Mouse (Mus musculus) intestine, embryonic 16.5 days (tissue): Measurements from ENCODE around the gene 9430097D07Rik. TPM values are rescaled to one million over a fixed set of nuclear protein-coding genes. Genes with fewer than 3 reads are reported as not detected.

Source experiments
- ATAC-seq: fragments of 200-750 bp; cut with Nextera tagmentation; 2 replicates; pipeline ENCODE4 v1.8.0; 2017; ENCODE audit warnings: moderate TSS enrichment, moderate library complexity
- H3K27ac ChIP-seq: fragments of 300-500 bp; sonication (generic); 2 replicates; pipeline ENCODE4 v1.5.1; 2014; ENCODE audit warnings: mild to moderate bottlenecking, low read length
- H3K27me3 ChIP-seq: fragments of 300-500 bp; sonication (generic); replicated peaks from 2 replicates; pipeline ENCODE4 v1.6.1; 2014; ENCODE audit warnings: low read length, control low read depth, mixed read lengths; ENCODE audit not compliant: control insufficient read depth, insufficient read depth
- H3K36me3 ChIP-seq: fragments of 300-500 bp; sonication (generic); 2 replicates; pipeline ENCODE4 v1.6.1; 2014; ENCODE audit warnings: low read length, control low read depth; ENCODE audit not compliant: control insufficient read depth, insufficient read depth
- H3K4me1 ChIP-seq: fragments of 300-500 bp; sonication (generic); 2 replicates; pipeline ENCODE4 v1.6.1; 2014; ENCODE audit warnings: low read length, control low read depth, mixed read lengths; ENCODE audit not compliant: control insufficient read depth, insufficient read depth
- H3K4me2 ChIP-seq: fragments of 300-500 bp; sonication (generic); 2 replicates; pipeline ENCODE4 v1.6.1; 2014; ENCODE audit warnings: low read depth, low read length, control low read depth
- H3K4me3 ChIP-seq: fragments of 300-500 bp; sonication (generic); 2 replicates; pipeline ENCODE4 v1.5.1; 2014; ENCODE audit warnings: mild to moderate bottlenecking, low read length
- H3K9ac ChIP-seq: fragments of 300-500 bp; sonication (generic); 2 replicates; pipeline ENCODE4 v1.6.1; 2014; ENCODE audit warnings: low read depth, low read length
- H3K9me3 ChIP-seq: fragments of 300-500 bp; sonication (generic); 2 replicates; pipeline ENCODE4 v1.6.1; 2016; ENCODE audit warnings: low read length, control low read depth; ENCODE audit not compliant: control insufficient read depth
- WGBS: fragments of 180-500 bp; shearing (Covaris S2); extraction: QIAGEN DNeasy Blood & Tissue Kit; methylation state at CpG from one replicate; pipeline ENCODE4 v1.1.7; 2014; 5-methylcytosine and 5-hydroxymethylcytosine counted together
- polyA plus RNA-seq: library from polyadenylated mRNA; unstranded; fragments of >200 nt; fragmentation: Nextera tagmentation; extraction: Ambion mirVana; gene quantifications from 2 replicates; pipeline ENCODE4 v1.2.1, GENCODE M21; 2015

9430097D07Rik gene
- polyA plus RNA-seq, 1 experiment from 2014 or later = not detected

DNA sequence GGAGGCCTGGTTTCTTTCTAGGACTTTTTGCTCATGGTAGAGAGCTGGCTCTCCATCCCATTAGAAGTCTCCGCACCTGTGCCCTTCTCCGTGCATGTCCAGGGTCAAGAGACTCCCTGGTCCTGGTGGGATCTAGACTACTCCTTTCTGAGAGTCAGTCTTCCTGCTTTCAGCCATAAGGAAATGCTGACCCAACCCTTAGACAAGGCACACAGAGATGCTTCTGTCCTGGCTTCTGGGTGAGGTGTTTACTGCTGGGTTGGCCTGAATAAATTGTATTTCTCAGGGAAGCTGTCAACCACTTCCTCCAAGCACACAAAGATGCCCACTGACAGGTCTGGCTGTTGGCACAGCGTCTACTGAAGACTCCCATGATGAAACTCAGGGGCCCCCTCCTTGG lies 23.9 kb upstream of the 9430097D07Rik start, which contains the start of gene St6galnac6:
TSS of gene St6galnac6 (plus strand) at position 301 of the 400 bp plus-strand sequence.
- no peak for ATAC-seq
- 89% methylated on average over 3 of the region's 3 CpGs for WGBS

DNA sequence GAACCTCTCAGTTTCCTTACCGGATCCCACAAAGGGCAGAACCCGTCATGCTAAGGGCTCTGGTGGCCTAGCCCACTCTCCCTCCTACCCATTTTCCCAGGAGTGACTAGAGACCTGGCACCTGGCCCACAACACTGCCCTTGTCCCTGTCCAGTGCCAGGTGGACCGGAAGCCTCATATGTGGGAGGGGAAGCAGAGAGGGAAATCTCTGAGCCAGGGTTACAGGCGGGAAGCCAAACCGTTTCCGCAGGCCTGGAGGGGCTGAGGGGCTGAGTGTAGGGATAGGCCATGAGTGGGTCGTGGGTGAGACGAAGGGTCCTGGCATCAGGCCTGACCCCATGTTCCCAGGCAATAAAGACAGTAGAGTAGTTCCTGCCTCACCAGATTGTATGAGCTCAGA lies 23.0 kb upstream of the 9430097D07Rik start:
- H3K27me3 ChIP-seq = no peaks in the 10 kb centered on the region
- H3K4me3 ChIP-seq = no peak overlapping the region
- H3K4me2 ChIP-seq = no peak overlapping the region
- H3K9ac ChIP-seq = no peak overlapping the region
- H3K27ac ChIP-seq = no peak overlapping the region
- no peak for ATAC-seq
- peaks cover 20% of the 10 kb centered on the region for H3K4me1 ChIP-seq
- WGBS = 80% methylated on average over 8 of the region's 8 CpGs
- no peaks in the 10 kb centered on the region for H3K36me3 ChIP-seq
- no peaks in the 10 kb centered on the region for H3K9me3 ChIP-seq

More for the DNA sequence above, 23.9 kb upstream of the 9430097D07Rik start, which contains the start of gene St6galnac6:
- Histone ChIP-seq H3K27ac (no peak within 1 kb of the TSS), H3K9me3 (no peaks in the 10 kb centered on the region), H3K4me3 (no peak within 1 kb of the TSS), H3K4me2 (no peak within 1 kb of the TSS), H3K9ac (no peak within 1 kb of the TSS), H3K36me3 (no peaks in the 10 kb centered on the region), H3K27me3 (no peaks in the 10 kb centered on the region), H3K4me1 (peaks cover 20% of the 10 kb centered on the region)

DNA sequence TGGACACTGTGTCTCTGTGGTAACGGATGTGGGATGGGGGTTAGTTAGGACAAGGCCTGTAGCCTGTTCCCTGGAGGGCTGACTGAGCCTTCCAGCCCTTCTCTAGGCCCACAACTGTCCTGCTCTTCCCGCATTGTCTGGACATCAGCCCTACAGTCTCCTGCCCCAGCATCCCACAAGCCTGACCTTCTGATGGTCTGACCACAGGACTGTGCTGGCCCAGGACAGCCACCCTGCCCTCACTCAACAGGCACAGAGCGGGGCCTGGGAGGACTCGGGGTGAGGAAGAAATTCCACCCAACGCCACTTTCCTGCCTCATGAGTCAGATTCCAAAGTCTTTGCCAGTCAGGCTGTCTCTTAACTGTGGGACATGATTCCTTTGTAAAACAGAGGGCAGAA lies 22.2 kb upstream of the 9430097D07Rik start:
- no peak overlapping the region for H3K9ac ChIP-seq
- no peak overlapping the region for H3K27ac ChIP-seq
- H3K4me2 ChIP-seq = no peak overlapping the region
- ATAC-seq = no peak
- no peaks in the 10 kb centered on the region for H3K9me3 ChIP-seq
- H3K36me3 ChIP-seq = no peaks in the 10 kb centered on the region
- peaks cover 20% of the 10 kb centered on the region for H3K4me1 ChIP-seq
- 83% methylated on average over 5 of the region's 5 CpGs for WGBS
- no peaks in the 10 kb centered on the region for H3K27me3 ChIP-seq
- no peak overlapping the region for H3K4me3 ChIP-seq

DNA sequence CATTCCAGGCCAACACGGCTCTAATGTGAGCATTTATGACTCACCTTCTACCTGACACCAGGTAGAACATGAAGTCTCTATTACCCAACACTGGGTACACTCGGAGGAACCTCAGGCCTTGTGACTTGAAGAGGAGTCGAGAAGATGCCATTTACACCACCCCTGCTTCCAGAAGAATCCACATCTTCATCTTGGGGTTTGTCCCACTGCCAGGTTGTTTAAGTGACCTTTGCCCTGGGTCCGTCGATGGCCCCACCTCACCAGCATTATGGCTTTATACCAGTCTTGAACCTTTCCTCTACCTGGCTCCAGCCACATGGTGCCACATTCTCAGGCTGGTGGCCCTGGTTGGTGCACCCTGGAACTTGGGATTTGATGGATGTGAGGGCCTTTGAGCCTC lies 21.8 kb upstream of the 9430097D07Rik start:
- Histone ChIP-seq H3K9me3 (no peaks in the 10 kb centered on the region), H3K27me3 (no peaks in the 10 kb centered on the region), H3K27ac (no peak overlapping the region), H3K4me2 (no peak overlapping the region), H3K9ac (no peak overlapping the region), H3K36me3 (no peaks in the 10 kb centered on the region), H3K4me1 (peaks cover 16% of the 10 kb centered on the region), H3K4me3 (no peak overlapping the region)
- WGBS = 79% methylated on average over 5 of the region's 5 CpGs
- no peak for ATAC-seq

DNA sequence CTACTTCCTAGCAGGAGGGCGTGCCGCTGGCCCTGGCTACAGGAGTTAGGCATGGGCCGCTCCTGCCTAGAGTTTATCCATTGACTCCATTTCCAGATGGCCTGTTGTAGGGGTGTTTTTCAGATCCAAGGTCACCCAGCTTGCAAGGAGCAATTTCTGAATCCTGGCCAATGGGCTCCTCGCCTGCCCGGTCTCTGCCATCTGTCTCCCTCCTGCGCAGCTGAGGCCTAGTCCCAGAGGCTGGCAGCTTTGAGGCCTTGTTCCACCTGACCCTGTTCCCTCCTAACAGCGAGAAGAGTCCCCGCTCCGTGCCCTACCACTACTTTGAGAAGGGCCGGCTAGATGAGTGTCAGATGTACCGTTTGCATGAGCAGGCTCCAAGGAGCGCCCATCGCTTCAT lies 21.2 kb upstream of the 9430097D07Rik start:
- H3K9me3 ChIP-seq = no peaks in the 10 kb centered on the region
- H3K4me2 ChIP-seq = no peak overlapping the region
- no peak overlapping the region for H3K9ac ChIP-seq
- H3K27me3 ChIP-seq = no peaks in the 10 kb centered on the region
- H3K4me3 ChIP-seq = no peak overlapping the region
- 87% methylated on average over 13 of the region's 13 CpGs for WGBS
- no peak for ATAC-seq
- H3K36me3 ChIP-seq = no peaks in the 10 kb centered on the region
- H3K27ac ChIP-seq = no peak overlapping the region
- peaks cover 14% of the 10 kb centered on the region for H3K4me1 ChIP-seq

DNA sequence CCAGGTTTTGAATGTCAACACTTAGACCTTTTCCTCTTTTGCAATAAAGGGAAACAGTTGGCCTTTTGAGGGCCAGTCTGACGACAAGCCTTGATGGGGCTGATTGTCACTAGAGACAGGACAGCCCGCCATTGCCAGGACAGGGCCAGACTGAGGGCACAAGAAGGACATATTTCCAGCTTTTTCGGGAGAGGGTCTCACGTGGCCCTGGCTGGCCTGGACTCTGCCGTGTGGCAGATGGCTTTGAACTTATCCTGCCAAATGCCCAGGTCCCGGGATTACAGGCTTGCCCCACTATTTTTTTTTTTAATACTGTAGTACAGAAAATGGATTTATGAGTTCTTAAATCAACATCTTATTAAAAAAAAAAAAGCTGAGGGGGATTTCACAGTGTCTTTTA lies 15.8 kb upstream of the 9430097D07Rik start:
- H3K9me3 ChIP-seq = no peaks in the 10 kb centered on the region
- H3K4me1 ChIP-seq = peaks cover 16% of the 10 kb centered on the region
- no peak overlapping the region for H3K27ac ChIP-seq
- no peaks in the 10 kb centered on the region for H3K36me3 ChIP-seq
- WGBS = 67% methylated on average over 6 of the region's 6 CpGs
- H3K27me3 ChIP-seq = no peaks in the 10 kb centered on the region
- ATAC-seq = no peak
- no peak overlapping the region for H3K4me2 ChIP-seq
- H3K4me3 ChIP-seq = no peak overlapping the region
- H3K9ac ChIP-seq = no peak overlapping the region

DNA sequence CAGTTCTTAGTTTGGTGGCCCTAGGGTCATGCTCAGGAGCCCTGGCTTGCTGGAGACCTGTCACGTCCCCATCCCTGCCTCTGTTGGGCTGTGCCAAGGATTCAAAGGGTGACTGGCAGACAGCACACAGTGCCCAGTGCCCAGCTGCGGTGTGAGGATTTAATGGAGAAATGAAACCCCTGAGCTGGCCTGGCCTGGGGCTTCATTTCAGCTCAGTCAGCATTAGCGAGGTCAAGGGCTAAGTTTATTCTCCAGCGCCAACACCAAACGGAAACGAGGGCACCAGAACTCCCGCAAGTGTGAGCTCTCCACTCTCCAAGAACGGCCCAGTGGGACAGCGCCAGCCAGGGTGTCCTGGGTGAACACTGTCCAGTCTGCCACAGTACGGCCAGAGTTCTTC lies 14.7 kb upstream of the 9430097D07Rik start:
- 78% methylated on average over 10 of the region's 10 CpGs for WGBS
- no peak for ATAC-seq

DNA sequence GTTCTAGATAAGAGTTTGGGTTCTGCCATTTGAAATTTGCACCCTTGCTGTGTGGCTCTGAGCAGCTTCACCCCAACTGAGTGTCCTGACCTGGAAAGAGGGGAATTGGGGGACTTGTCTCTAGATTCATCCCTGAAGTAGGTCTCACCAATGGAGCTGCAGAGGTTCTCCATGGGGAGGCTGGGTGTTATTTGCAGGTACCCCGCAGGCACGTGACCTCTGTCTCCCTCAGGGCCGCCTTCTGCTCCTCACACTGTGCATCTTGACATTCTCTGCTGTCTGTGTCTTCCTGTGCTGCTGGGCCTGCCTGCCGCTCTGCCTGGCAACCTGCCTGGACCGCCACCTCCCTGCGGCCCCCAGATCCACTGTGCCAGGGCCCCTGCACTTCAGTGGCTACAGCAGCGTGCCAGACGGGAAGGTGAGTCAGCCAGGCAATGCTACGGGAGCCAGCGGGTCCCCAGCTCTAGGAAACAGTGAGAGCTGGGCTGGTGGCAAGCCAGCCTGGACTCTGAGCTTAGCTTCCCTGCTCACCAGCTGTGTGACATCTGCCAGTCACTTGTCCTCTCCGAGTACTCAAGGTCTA lies 13.8 kb upstream of the 9430097D07Rik start:
- H3K4me1 ChIP-seq = peaks cover 16% of the 10 kb centered on the region
- no peaks in the 10 kb centered on the region for H3K27me3 ChIP-seq
- no peak for ATAC-seq
- WGBS = 60% methylated on average over 11 of the region's 11 CpGs
- H3K4me3 ChIP-seq = no peak overlapping the region
- no peaks in the 10 kb centered on the region for H3K36me3 ChIP-seq
- no peak overlapping the region for H3K9ac ChIP-seq
- no peaks in the 10 kb centered on the region for H3K9me3 ChIP-seq
- no peak overlapping the region for H3K27ac ChIP-seq
- H3K4me2 ChIP-seq = no peak overlapping the region

More for the DNA sequence above, 14.7 kb upstream of the 9430097D07Rik start:
- H3K4me3 ChIP-seq = no peak overlapping the region
- peaks cover 16% of the 10 kb centered on the region for H3K4me1 ChIP-seq
- H3K36me3 ChIP-seq = no peaks in the 10 kb centered on the region
- H3K9me3 ChIP-seq = no peaks in the 10 kb centered on the region
- no peak overlapping the region for H3K27ac ChIP-seq
- H3K9ac ChIP-seq = no peak overlapping the region
- H3K27me3 ChIP-seq = no peaks in the 10 kb centered on the region
- no peak overlapping the region for H3K4me2 ChIP-seq

DNA sequence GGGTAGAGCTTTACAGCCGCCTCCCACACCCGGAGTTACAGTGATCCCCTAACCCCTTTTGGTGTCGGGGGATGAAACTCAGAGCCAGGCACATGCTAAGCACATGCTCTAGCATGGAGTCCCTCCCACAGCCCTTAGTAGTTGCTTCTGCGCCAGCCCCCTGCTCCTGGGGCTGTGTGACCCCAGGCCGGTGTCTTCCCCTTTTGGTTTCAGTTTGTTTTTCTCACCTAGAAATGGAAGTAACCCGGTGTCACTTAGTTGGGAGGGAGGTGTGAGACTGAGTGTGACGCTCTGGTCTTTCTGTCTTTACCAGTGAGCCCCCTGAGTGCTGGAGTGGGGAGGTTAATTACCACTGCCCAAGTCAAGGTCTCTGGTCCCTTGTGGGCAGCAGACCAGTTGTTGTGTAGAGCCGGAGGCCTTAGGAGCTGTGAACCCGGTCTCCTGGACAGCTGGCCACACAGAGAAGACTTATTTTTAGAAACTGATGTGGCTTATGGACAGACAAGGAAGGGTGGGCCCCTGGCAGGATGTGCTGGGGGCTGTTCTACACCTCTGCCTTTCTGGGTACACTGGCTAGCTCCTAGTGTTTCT lies 12.3 kb upstream of the 9430097D07Rik start:
- peak overlapping the region; percentile 76 for H3K4me2 ChIP-seq
- no peaks in the 10 kb centered on the region for H3K9me3 ChIP-seq
- H3K27ac ChIP-seq = 0 out of 2 replicates have a peak overlapping the region, but pooled peaks have one; percentile 22
- peak overlapping the region; percentile 72 for H3K9ac ChIP-seq
- H3K4me1 ChIP-seq = peaks cover 20% of the 10 kb centered on the region
- H3K4me3 ChIP-seq = peak overlapping the region; percentile 63
- ATAC-seq = no peak
- no peaks in the 10 kb centered on the region for H3K27me3 ChIP-seq
- no peaks in the 10 kb centered on the region for H3K36me3 ChIP-seq
- 36% methylated on average over 9 of the region's 9 CpGs for WGBS
